Mouse (Mus musculus): ENCODE measurements at regions not wholly inside any gene's neighbourhood (a gene's known extent, or its start where the extent isn't known, plus 50 kb on each side); places are given as distances from the start of the nearest gene placed in this dataset.

DNA sequence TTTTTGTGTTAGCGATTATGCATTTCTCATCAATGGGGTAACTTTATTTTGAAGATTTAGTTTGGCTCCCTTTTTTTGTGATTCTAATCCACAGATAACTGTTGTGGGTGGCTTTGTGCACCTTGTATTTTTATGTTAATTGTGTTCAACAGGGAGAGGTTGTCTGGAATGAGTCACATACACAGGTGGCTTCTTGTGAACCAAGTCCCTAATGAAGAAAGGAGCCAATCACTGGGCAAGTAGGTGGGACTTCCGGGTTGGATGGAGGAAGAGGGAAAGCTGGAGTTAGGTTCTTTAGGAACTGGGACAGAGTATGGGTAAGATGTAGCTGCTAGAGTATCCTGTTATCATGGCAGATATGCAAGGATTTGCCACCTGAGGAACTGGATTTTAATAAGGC, 925.2 kb downstream of the Flrt2 start:
- DNase-seq: no peak

Measured in adrenal gland, adult 2 months (tissue).